Mouse (Mus musculus): Measurements from ENCODE around the gene Rmdn3. TPM values are rescaled to one million over a fixed set of nuclear protein-coding genes. Genes with fewer than 3 reads are reported as not detected.
A peak's percentile ranks its signal among the peaks of the same experiment; 100 is the strongest.

The Rmdn3 gene
- polyA plus RNA-seq, 1 experiment = 66.8 TPM

DNA sequence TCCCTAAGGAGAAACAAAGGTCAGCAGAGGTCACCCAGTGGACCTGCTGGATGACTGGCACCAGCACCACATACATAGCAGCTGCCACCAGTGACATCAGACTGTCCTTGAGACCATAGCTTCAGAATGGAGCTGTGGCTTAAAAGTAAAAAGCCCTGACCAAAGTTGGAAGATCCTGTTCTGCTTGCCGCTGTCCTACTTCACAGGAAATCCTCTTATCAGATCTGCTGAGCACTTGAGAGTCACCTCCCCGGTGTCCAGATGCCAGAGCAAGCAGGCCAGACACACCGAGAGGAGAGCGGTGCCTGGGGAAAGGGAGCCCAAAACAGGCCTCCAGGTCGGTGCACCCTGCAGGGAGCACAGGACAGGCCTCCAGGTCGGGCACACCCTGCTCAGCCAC is 4.6 kb downstream of the Rmdn3 start:
- no peak for TF ChIP-seq GATA1 (IDR thresholded peaks at IDR 0.05; ENCODE audit: low read length)

DNA sequence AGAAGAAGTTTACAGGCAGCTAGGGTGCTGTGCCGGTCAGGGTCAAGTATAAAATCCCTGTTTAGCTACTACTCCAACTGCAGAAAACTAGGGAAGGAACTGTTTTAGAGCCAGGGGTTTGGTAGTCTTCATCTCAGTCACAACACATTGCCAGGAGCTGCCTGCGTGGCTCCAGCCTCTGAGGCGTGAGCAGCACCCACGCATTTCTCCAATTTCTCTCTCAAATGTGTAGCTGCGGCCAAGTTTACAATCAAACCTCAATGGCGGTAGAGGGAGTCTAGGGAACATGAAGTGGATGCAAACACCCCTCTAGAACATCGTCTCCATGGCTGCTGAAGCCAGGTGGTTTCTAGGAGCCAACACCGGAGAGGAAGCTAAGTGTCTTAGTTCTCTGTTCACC is 9.1 kb downstream of the Rmdn3 start:
- TF ChIP-seq GATA1 (IDR thresholded peaks at IDR 0.05; ENCODE audit: low read length) = no peak

DNA sequence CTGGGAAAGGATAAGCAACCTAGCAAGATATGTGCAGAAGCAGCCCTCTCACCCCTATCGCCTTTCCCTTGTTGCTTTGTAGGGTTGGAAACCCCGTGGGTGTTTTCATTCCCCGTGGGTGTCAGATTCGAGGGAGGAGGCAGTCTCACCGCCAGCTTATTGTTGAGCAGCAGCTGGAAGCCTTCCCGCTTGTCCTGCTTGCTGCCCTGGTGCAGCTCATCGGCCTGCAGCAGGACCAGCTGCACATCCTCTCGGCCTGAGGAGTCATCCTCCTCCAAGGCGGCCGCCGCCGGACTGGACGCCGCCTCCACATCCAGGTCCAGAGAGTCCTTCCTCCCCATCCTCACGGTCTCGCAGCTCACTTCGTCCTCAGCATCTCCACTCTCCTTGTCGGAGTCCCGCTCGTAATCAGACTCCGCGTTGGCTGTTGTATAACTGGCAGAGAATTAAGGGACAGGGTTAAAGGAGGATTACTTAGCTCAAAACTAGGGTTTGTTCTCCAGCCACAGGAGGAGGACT is 9.6 kb downstream of the Rmdn3 start:
- TF ChIP-seq GATA1 (IDR thresholded peaks at IDR 0.05; ENCODE audit: low read length) = no peak

DNA sequence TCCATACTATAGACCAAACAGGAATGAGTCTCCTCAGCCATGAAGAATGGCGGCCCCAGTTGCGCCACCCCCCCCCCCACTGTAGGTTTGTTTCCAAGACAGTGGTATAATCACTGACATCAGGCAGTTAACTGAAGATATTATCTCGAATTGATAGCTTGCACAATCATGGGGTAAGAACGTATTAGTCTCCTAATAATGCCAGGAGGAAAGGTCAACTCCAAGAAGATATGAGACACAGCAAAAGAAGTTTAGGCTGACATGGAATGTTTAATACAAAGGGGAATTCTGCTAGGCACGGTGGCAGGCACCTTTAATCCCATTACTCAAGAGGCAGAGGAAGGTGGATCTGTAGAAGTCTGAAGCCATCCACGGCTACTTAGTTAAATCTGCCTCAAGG is 10.4 kb downstream of the Rmdn3 start:
- no peak for TF ChIP-seq GATA1 (IDR thresholded peaks at IDR 0.05; ENCODE audit: low read length)

DNA sequence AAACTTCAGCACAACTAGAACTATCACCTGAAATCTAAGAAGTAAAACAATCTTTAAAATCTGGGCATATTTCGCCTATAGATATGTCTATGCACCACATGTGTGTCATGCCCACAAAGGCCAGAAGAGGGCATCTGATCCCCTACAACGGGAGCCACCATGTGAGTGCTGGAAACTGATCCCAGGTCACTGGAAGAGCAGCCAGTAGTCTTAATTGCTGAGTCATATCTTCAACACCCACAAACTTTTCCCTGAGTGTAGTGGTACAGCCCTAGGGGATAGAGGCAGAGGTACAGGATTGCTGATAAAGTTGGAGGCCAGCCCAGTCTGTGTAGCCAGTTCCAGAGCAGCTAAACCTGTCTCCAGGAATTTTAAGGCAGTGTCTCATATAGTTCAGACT is 11.6 kb downstream of the Rmdn3 start:
- no peak for TF ChIP-seq GATA1 (IDR thresholded peaks at IDR 0.05; ENCODE audit: low read length)

DNA sequence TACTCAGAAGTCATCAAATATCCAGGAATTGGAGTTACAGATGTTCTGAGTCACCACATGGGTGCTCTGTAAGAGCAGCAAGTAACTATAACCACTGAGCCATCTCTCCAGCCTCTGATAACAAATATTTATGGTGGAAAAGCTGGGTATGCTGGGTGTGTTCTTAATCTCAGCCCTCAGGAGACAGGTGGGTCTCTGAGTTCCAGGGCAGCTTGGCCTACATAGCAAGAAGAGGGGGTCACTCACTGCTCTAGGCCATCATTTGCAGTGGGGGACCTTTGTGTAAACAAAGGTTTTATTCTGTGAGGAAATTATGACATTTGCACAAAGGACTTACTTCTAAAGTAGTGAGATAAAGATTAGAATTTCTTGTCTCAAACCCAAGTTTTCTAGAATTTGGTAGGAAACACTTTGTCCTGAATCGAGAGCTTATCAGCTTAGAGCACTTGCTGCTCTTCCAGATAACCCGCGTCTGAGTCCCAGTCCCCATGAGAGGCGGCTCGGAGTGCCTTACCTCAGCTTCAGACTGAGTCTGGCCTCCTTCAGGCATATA is 20.4 kb downstream of the Rmdn3 start:
- peak; percentile 78 for TF ChIP-seq GATA1 (IDR thresholded peaks at IDR 0.05; ENCODE audit: low read length)

DNA sequence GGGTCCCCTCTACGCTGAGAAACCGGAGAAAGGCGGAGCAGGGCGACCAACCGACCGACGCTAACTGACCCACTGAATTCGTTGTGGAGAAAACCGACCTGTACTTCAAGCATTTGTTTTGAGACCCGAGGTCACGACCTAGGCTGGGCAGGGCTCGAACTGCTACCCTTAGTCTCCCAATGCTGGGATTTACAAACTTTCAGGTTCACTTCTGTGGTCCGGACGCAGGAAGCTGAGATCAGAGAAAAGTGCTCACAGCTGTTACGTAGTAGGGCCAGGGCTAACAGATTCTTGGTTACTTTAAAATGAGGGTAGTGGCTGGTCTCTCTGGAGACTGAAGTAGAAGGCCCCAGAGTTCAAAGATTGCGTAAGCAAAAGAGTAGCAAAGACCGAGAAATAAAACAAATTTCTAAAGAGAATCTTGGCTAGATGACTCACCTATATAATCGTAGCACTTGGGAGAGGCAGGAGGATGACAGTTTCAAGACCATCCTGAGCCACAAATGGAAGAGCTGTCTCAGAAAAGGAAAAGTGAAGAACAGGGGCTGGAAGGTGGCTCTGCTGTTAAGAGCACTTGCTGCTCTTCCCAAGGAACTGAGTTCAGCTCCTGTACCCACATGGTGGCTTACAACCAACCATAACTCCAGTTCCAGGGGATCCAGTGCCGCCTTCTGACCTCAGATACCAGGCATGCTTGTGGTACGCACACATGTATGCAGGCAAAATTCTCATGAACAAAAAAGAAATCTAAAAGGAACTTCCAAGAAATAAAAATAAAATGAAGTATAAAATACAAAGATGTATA is 43.5 kb downstream of the Rmdn3 start:
- no peak for TF ChIP-seq GATA1 (IDR thresholded peaks at IDR 0.05; ENCODE audit: low read length)

DNA sequence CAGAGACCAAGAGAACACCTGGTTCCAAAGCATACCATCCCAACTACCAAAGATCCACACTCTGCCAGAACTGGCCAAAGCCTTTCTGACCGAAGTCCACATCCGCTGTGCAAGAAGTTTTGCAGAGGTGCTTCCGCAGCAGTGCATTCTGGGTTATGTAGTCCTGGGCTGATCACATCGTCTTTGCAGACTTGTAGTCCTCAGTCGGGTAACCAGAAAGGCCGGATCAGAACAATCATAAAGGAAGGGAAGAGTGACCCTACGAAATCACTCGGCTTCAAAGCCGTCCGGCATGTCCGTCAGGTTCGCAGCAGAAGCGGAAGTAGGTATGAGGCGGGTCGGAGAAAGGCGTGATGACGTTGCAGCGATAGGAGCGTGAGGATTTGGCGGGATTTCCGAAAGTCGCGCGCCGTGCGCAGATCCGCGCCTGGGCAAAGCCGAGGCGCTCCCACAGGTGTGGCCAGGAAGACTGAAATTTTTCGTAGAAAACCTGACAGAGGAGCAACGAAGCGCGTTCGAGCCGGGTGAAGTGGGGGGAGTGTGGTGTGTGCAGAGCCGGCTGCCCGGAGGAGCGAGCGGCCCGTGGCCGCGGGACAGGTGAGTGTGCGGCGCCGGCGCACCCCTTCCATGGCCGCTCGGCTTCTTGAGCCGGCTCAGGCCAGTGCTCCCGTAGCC is 44.3 kb downstream of the Rmdn3 start, which contains the start of gene Rad51:
Gene Rad51, plus strand, starts transcription at position 356 of the 675 bp plus-strand sequence.
- no peak for TF ChIP-seq GATA1 (IDR thresholded peaks at IDR 0.05; ENCODE audit: low read length)

DNA sequence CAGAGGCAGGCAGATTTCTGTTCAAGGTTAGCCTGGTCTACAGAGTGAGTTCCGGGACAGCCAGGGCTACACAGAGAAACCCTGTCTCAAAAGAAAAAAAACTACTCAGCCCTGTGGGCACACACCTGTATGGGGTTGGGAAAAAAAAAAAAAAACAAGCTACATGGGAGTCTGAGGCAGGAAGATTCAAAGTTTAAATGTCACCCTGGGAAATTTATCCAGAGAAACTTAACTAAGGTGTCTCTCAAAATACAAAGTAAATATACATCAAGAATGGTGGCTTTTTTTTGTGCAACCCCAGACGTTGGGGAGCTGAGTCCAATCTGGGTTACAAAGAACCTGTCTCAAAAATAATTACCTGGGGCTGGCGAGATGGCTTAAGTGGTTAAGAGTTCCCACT is 45.8 kb downstream of the Rmdn3 start:
- no peak for TF ChIP-seq GATA1 (IDR thresholded peaks at IDR 0.05; ENCODE audit: low read length)

DNA sequence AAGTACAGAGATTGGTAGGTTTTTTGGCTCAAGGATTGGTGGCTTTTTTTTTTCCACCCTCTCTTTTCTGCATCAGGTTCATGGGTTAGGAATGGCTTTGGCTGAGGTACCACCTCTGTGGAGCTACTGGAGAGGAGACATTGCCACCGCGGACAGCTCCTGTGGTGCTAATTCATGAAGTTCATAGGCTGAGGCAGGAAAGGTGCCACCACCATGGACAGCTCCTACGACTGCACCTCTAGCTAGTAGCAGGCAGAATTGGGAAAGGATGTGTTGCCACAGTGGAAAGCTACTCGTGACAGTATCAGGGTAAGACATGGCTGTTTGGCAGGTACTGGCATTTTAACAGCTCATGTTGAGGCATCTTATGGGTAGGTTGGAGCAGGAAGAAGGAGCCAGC is 48.3 kb downstream of the Rmdn3 start:
- TF ChIP-seq GATA1 (IDR thresholded peaks at IDR 0.05; ENCODE audit: low read length) = no peak

DNA sequence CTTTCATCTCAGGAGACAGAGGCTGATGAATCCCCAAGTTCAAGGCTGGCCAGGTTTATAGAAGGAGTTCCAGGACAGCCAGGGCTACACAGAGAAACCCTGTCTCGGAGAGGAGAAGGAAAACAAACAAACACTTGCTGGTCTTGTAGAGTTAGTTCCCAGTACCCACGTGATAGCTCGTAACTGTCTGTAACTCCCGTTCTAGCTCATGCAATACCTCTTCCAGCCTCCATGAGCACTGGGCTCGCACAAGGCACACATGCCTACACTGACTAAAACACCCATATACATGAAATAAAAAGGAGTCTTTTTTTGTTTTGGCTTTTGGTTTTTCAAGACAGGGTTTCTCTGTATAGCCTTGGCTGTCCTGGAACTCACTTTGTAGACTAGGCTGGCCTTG is 50.3 kb downstream of the Rmdn3 start:
- no peak for TF ChIP-seq GATA1 (IDR thresholded peaks at IDR 0.05; ENCODE audit: low read length)

DNA sequence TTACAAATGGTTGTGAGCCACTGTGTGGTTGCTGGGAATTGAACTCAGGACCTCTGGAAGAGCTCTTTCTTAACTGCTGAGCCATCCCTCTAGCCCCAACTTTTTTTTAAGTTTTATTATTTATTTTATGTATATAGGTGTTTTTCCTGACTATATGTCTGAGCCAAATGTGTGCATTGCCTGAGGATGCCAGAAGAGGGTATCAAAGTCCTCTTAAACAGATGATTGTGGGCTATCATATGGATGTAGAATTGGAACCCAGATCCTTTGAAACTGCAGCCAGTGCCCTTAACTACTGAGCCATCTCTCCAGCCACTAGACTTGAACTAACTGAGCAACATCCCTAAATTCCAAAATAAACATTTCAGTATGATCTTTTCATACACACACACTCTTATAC is 55.3 kb downstream of the Rmdn3 start:
- no peak for TF ChIP-seq GATA1 (IDR thresholded peaks at IDR 0.05; ENCODE audit: low read length)

Other genes with a start within 250 kb of the Rmdn3 start
- 6.0 and 9.3 TPM in 2 replicates for gene Chst14, start 230.5 kb downstream of the Rmdn3 start, polyA plus RNA-seq (2012)
- 13.3 and 14.8 TPM in 2 replicates for gene Ccdc32, start 127.6 kb downstream of the Rmdn3 start, polyA plus RNA-seq (2012)
- 5.8 and 7.1 TPM in 2 replicates for gene Rpusd2, start 122.2 kb downstream of the Rmdn3 start, polyA plus RNA-seq (2012)
- gene Knl1, start 109.9 kb downstream of the Rmdn3 start, polyA plus RNA-seq (2012) = 10.4 and 12.1 TPM in 2 replicates
- 32.6 and 40.6 TPM in 2 replicates for gene Rad51, start 44.2 kb downstream of the Rmdn3 start, polyA plus RNA-seq (2012)
- gene Gchfr, start 10.7 kb upstream of the Rmdn3 start, polyA plus RNA-seq (2012) = 10.1 and 12.6 TPM in 2 replicates
- gene Gm14137, start 17.5 kb upstream of the Rmdn3 start, polyA plus RNA-seq (2012) = not detected in 2 replicates
- 25.3 and 25.8 TPM in 2 replicates for gene Zfyve19, start 51.6 kb upstream of the Rmdn3 start, polyA plus RNA-seq (2012)
- 37.2 and 46.4 TPM in 2 replicates for gene Dnajc17, start 51.8 kb upstream of the Rmdn3 start, polyA plus RNA-seq (2012)
- gene Ppp1r14d, start 72.9 kb upstream of the Rmdn3 start, polyA plus RNA-seq (2012) = not detected in 2 replicates
- gene Spint1, start 80.3 kb upstream of the Rmdn3 start, polyA plus RNA-seq (2012) = not detected in 2 replicates
- not detected in 2 replicates for gene Rhov, start 114.2 kb upstream of the Rmdn3 start, polyA plus RNA-seq (2012)
- gene Vps18, start 131.7 kb upstream of the Rmdn3 start, polyA plus RNA-seq (2012) = 19.7 and 25.5 TPM in 2 replicates
- gene Dll4, start 168.8 kb upstream of the Rmdn3 start, polyA plus RNA-seq (2012) = 0.05 and 0.09 TPM in 2 replicates
- gene Chac1, start 194.2 kb upstream of the Rmdn3 start, polyA plus RNA-seq (2012) = not detected in 2 replicates

Measured in G1E-ER4 (cell line).